Mouse (Mus musculus) NIH3T3 (cell line): ENCODE data around the gene Pi4kb.

ENCODE experiments used
- DNase-seq: peaks from one replicate; pipeline ENCODE4 v3.0.0-alpha.2; 2012; ENCODE audit warnings: low read depth

Gene Pi4kb

DNA sequence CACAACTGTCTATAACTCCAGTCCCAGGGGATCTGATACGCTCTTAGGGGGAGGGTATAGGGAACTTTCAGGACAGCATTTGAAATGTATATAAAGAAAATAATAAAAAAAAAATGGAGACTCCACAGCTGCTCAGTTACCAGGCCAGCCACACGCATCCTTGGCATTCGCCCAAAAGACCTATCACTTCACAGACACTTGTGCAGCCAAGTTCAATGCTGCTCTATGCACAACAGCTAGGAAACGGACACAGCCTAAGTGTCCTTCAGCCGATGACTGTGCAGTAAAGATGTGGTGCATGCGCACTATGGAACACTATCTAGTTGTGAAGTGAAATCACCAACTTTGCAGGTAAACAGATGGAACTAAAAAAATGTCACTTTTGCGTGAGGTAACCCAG, 81.7 kb downstream of the Pi4kb start:
- peak; percentile 30 for DNase-seq
